Mouse (Mus musculus) small intestine, adult 2 months (tissue): ENCODE results near the gene Klhdc4.

ENCODE experiments used
- CTCF ChIP-seq: fragments of 200-500 bp; IDR thresholded peaks from 2 replicates; pipeline ENCODE4 v1.5.1; 2012; ENCODE audit warnings: low read depth, mild to moderate bottlenecking, control low read depth, inconsistent platforms, low read length, moderate library complexity, mixed read lengths; ENCODE audit not compliant: insufficient replicate concordance, insufficient read length; ENCODE audit errors: extremely low read depth
- POLR2A ChIP-seq: fragments of 200-500 bp; IDR thresholded peaks from 2 replicates; pipeline ENCODE4 v1.6.1; 2012; ENCODE audit warnings: low read depth, mild to moderate bottlenecking, control low read depth, inconsistent platforms, low read length, moderate library complexity

GRCm38 (mm10) chr8:121808032-121808431, 21.3 kb downstream of the Klhdc4 start:
- TF ChIP-seq POLR2A = no peak
- TF ChIP-seq CTCF = no peak
